Mouse (Mus musculus) lung, embryonic 14.5 days (tissue): Measurements from ENCODE around the gene Ext2. TPM values are rescaled to one million over a fixed set of nuclear protein-coding genes. Genes with fewer than 3 reads are reported as not detected.

Experiments
- ATAC-seq: fragments of 200-750 bp; cut with Nextera tagmentation; 2 replicates; pipeline ENCODE4 v1.8.0; 2017; ENCODE audit warnings: mild to moderate bottlenecking, moderate TSS enrichment, moderate library complexity; ENCODE audit not compliant: insufficient read depth
- DNase-seq: peaks from one replicate; pipeline ENCODE4 v3.0.0-alpha.2; 2015
- H3K27ac ChIP-seq: fragments of 300-500 bp; sonication (generic); 2 replicates; pipeline ENCODE4 v1.5.1; 2014; ENCODE audit warnings: low read depth, mild to moderate bottlenecking, moderate library complexity
- H3K27me3 ChIP-seq: fragments of 300-500 bp; sonication (generic); 2 replicates; pipeline ENCODE4 v1.6.1; 2014; ENCODE audit warnings: low read length, control low read depth; ENCODE audit not compliant: insufficient read depth
- H3K36me3 ChIP-seq: fragments of 300-500 bp; sonication (generic); 2 replicates; pipeline ENCODE4 v1.6.1; 2014; ENCODE audit warnings: control low read depth; ENCODE audit not compliant: insufficient read depth
- H3K4me1 ChIP-seq: fragments of 300-500 bp; sonication (generic); 2 replicates; pipeline ENCODE4 v1.6.1; 2014; ENCODE audit warnings: antibody characterized with exemption, control low read depth; ENCODE audit not compliant: insufficient read depth
- H3K4me2 ChIP-seq: fragments of 300-500 bp; sonication (generic); 2 replicates; pipeline ENCODE4 v1.6.1; 2014; ENCODE audit warnings: mild to moderate bottlenecking
- H3K4me3 ChIP-seq: fragments of 300-500 bp; sonication (generic); 2 replicates; pipeline ENCODE4 v1.5.1; 2014; ENCODE audit warnings: low read depth, low read length
- H3K9ac ChIP-seq: fragments of 300-500 bp; sonication (generic); 2 replicates; pipeline ENCODE4 v1.6.1; 2014
- H3K9me3 ChIP-seq: fragments of 300-500 bp; sonication (generic); 2 replicates; pipeline ENCODE4 v1.6.1; 2016; ENCODE audit warnings: low read depth, low read length, control low read depth
- CTCF ChIP-seq: IDR thresholded peaks from 2 replicates; pipeline ENCODE4 v1.5.1; 2016; ENCODE audit warnings: antibody characterized with exemption, low read depth
- WGBS: fragments of 180-500 bp; shearing (Covaris S2); extraction: QIAGEN DNeasy Blood & Tissue Kit; methylation state at CpG from one replicate; pipeline ENCODE4 v1.1.7; 2014; 5-methylcytosine and 5-hydroxymethylcytosine counted together
- polyA plus RNA-seq: library from polyadenylated mRNA; unstranded; fragments of >200 nt; fragmentation: Nextera tagmentation; extraction: Ambion mirVana; gene quantifications from 2 replicates; pipeline ENCODE4 v1.2.1, GENCODE M21; 2014

Gene Ext2
- polyA plus RNA-seq, 1 experiment from 2014 or later: 138 TPM

DNA sequence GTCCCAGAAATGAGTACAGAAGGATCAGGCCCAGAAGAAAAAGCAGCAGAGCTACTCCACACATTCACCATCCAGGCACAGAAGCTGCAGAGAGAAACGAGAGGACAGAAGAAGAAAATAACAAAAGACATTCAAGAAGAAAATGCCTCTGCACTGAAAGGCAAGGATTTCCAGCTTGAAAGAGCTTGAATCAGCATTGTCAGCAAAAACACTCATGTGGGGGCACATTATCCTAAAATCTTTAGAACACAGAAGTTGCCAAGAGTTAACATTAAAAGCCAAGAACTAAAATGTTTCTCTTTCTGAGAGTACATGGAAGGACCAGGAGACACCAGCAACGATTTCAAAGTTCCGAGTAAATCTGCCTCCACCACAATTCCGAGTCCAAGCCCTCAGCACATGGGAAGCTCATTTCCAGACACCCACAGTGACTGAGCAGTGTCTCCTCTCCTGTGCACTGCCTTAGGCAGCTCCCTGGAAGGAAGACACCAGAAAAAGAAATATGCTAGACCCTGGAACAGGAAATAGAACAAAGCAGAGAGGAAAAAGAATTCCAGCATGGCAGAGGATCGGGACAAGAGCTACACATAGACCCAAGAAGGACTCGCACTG lies 69.1 kb downstream of the Ext2 start:
- no peak for TF ChIP-seq CTCF
- DNase-seq (no peak), ATAC-seq (no peak)
- 0 out of 2 replicates have a peak, but pooled peaks cover 5% of the 10 kb centered on the region for H3K4me1 ChIP-seq
- H3K27ac ChIP-seq: no peak overlapping the region
- 73% methylated on average over 6 of the region's 6 CpGs for WGBS
- H3K9me3 ChIP-seq: no peaks in the 10 kb centered on the region
- H3K4me3 ChIP-seq: no peak overlapping the region
- no peak overlapping the region for H3K9ac ChIP-seq
- no peaks in the 10 kb centered on the region for H3K27me3 ChIP-seq
- H3K4me2 ChIP-seq: no peak overlapping the region
- H3K36me3 ChIP-seq: no peaks in the 10 kb centered on the region

DNA sequence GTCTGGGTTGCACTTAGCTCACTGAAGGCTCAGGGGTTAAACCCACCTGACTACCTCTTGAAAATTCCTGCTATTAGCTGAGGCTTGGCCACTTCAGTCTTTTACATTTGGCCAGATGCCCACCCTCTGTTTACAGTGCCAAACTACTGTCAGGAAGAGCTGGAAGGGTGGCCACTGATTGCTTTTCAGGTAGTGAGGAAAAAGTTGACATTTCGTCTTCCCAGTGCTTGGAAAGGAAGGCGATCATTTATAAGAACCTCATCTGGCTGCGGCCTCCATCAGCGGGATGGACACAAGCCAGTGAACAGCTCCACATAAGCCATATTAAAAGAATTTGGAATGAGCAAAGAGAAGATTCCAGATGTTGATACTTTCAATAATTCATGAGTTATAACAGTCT lies 72.7 kb downstream of the Ext2 start:
- no peak overlapping the region for H3K4me3 ChIP-seq
- DNase-seq: peak; percentile 58
- no peak overlapping the region for H3K9ac ChIP-seq
- no peaks in the 10 kb centered on the region for H3K27me3 ChIP-seq
- H3K9me3 ChIP-seq: no peaks in the 10 kb centered on the region
- no peak overlapping the region for H3K27ac ChIP-seq
- H3K4me2 ChIP-seq: no peak overlapping the region
- WGBS: 46% methylated on average over 4 of the region's 4 CpGs
- no peak for TF ChIP-seq CTCF
- ATAC-seq: no peak
- peaks cover 15% of the 10 kb centered on the region; the same call in 1 of the 2 replicates for H3K4me1 ChIP-seq
- H3K36me3 ChIP-seq: no peaks in the 10 kb centered on the region

DNA sequence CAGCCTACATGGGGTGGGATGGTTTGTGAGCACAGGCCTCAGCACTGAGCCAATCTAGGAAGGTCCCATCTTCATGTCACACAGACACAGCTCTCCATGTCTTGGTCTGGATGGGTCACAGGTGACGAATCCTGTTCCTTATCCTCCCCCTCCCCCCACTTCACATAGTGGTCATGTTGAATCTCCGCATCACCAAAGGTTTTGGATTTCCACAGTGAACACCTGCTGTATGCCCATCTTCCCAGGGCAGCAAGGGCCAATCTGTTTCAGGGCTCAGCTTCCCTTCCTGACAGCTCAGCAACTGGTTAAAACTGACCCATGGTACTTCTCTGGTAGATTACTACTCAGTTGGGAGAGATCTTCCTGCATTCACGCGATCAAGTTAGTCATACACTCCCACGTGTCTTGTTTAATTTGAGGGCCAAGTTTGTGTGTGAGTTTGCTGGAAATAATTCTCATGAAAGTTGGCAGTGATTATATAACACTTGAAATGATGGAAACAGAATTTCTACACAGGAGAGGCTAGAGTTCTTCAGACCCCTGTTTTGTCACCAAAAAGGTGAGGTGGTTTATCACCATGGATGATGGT lies 74.7 kb downstream of the Ext2 start:
- TF ChIP-seq CTCF: no peak
- WGBS: 89% methylated on average over 5 of the region's 5 CpGs
- ATAC-seq: no peak

GRCm38 (mm10) chr2:93746620-93747019 lies 75.7 kb downstream of the Ext2 start:
- TF ChIP-seq CTCF: no peak
- no peak for DNase-seq
- Histone ChIP-seq H3K36me3 (no peaks in the 10 kb centered on the region), H3K27ac (no peak overlapping the region), H3K27me3 (no peaks in the 10 kb centered on the region), H3K4me3 (no peak overlapping the region), H3K4me1 (peaks cover 22% of the 10 kb centered on the region; the same call in 1 of the 2 replicates), H3K9ac (no peak overlapping the region), H3K9me3 (no peaks in the 10 kb centered on the region), H3K4me2 (no peak overlapping the region)
- ATAC-seq: no peak
- WGBS: 60% methylated on average over 4 of the region's 4 CpGs

More for the DNA sequence above, 74.7 kb downstream of the Ext2 start:
- Histone ChIP-seq H3K27me3 (no peaks in the 10 kb centered on the region), H3K4me1 (peaks cover 17% of the 10 kb centered on the region; the same call in 1 of the 2 replicates), H3K36me3 (no peaks in the 10 kb centered on the region), H3K4me2 (no peak overlapping the region), H3K4me3 (no peak overlapping the region), H3K9ac (no peak overlapping the region), H3K9me3 (no peaks in the 10 kb centered on the region), H3K27ac (no peak overlapping the region)
- DNase-seq: no peak

DNA sequence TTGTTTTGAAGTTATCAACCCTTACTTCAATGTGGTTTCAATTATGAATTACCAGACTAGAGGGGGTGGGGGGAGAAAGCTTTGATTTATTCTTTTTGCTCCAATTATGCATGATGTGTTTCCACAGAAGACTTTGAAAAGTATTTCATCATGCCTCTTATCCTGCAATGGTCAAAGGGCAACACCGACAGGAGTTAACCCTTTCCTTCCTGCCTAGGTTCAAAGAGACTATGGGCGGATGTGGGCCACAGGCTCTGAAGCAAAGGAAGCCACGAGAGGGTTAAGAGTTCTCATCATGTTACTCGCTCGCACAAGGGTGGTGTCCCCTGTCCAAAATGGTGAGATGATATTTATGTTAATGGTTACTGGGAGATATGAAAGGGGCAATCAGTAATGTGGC lies 76.2 kb downstream of the Ext2 start:
- DNase-seq (peak; percentile 31), ATAC-seq (no peak)
- H3K4me3 ChIP-seq: no peak overlapping the region
- H3K4me1 ChIP-seq: peaks cover 24% of the 10 kb centered on the region; the same call in 1 of the 2 replicates
- no peak overlapping the region for H3K27ac ChIP-seq
- no peak overlapping the region for H3K4me2 ChIP-seq
- 24% methylated on average over 5 of the region's 5 CpGs for WGBS
- no peaks in the 10 kb centered on the region for H3K9me3 ChIP-seq
- no peaks in the 10 kb centered on the region for H3K27me3 ChIP-seq
- no peak for TF ChIP-seq CTCF
- no peaks in the 10 kb centered on the region for H3K36me3 ChIP-seq
- no peak overlapping the region for H3K9ac ChIP-seq

GRCm38 (mm10) chr2:93745741-93746140 lies 76.6 kb downstream of the Ext2 start:
- Histone ChIP-seq H3K4me1 (peaks cover 26% of the 10 kb centered on the region; the same call in 1 of the 2 replicates), H3K36me3 (no peaks in the 10 kb centered on the region), H3K9ac (no peak overlapping the region), H3K27me3 (no peaks in the 10 kb centered on the region), H3K4me3 (no peak overlapping the region), H3K4me2 (no peak overlapping the region), H3K27ac (no peak overlapping the region), H3K9me3 (no peaks in the 10 kb centered on the region)
- no peak for TF ChIP-seq CTCF
- DNase-seq (no peak), ATAC-seq (no peak)
- WGBS: 38% methylated on average over 9 of the region's 9 CpGs

DNA sequence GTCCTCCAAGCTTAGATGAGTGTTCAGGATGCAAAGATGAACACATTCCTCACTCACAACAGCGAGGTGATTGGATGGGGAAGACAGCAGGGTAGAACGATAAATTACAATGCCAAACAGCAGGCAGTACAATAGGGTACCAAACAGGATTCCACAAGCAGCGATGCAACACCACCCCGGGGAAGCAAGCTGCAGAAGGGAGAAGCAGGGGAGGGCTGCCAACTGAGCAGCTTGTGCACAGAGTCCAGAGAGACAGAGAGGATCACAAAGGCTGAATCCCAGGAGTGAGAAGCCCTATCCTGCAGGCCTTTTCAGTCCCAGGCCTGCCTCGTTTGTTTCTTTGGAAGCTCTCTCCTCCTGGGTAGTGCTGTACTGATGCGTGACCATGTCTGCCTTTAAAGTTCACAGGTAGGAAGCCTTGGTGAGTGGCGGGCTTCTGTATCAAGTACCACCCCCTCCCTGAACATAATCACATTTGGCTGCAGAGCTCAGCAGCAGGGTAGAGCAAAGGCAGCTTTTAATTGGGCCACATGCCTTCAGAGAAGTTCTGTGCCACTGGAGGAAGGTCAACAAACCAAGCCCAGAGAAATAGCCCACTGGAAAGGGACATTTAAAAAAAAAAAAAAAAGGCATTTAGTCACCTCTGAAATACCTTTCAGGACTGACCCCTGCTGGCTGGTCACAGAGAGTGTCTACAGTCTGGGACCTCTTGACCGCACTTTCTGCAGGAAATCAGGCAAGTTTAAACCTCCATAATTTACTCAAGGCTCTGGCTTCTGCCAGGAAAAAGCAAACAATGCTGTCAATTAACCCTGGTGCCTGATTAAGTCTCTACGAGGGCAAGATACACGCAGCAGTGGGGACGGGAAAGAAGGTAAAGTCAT lies 77.8 kb downstream of the Ext2 start:
- 43% methylated on average over 11 of the region's 11 CpGs for WGBS
- 0 out of 2 replicates have a peak, but pooled peaks have one; percentile 9 for TF ChIP-seq CTCF
- H3K27me3 ChIP-seq: no peaks in the 10 kb centered on the region
- no peaks in the 10 kb centered on the region for H3K9me3 ChIP-seq
- no peak overlapping the region for H3K4me3 ChIP-seq
- no peak overlapping the region for H3K4me2 ChIP-seq
- H3K4me1 ChIP-seq: peaks cover 23% of the 10 kb centered on the region; the same call in 1 of the 2 replicates
- H3K9ac ChIP-seq: no peak overlapping the region
- ATAC-seq (no peak), DNase-seq (no peak)
- H3K36me3 ChIP-seq: no peaks in the 10 kb centered on the region
- no peak overlapping the region for H3K27ac ChIP-seq
